Mouse (Mus musculus): ENCODE results near the gene Nanos1.

GRCm38 (mm10) chr19:60757099-60757785, 1.5 kb downstream of the Nanos1 start:
- TF ChIP-seq CTCF (IDR thresholded peaks at IDR 0.05; ENCODE audit: extremely low read depth, insufficient read length, insufficient replicate concordance, low read depth, low read length), result no peak
- no peak for TF ChIP-seq POLR2A (IDR thresholded peaks at IDR 0.05; ENCODE audit: low read depth, low read length)

Measured in small intestine, adult 2 months (tissue).